Mouse (Mus musculus): ENCODE measurements around the gene C3.

The C3 gene

GRCm38 (mm10) chr17:57228014-57228413 is at the start of gene C3:
Gene C3 (minus strand): TSS chr17:57228136.
- no peak for DNase-seq (ENCODE audit: low spot score)

- peak; percentile 54 for DNase-seq (ENCODE audit: low spot score)
Observed at GRCm38 (mm10) chr17:57276634-57277121, 48.7 kb upstream of the C3 start.

- DNase-seq (ENCODE audit: low spot score): no peak
Observed at GRCm38 (mm10) chr17:57275997-57276351, 48.0 kb upstream of the C3 start.

GRCm38 (mm10) chr17:57275111-57275996 is 47.4 kb upstream of the C3 start:
- peak; percentile 76 for DNase-seq (ENCODE audit: low spot score)

GRCm38 (mm10) chr17:57274686-57275085 is 46.8 kb upstream of the C3 start:
- DNase-seq (ENCODE audit: low spot score): no peak

- no peak for DNase-seq (ENCODE audit: low spot score)
Observed at GRCm38 (mm10) chr17:57273846-57274245, 45.9 kb upstream of the C3 start.

- no peak for DNase-seq (ENCODE audit: low spot score)
Observed at GRCm38 (mm10) chr17:57271301-57271700, 43.4 kb upstream of the C3 start.

GRCm38 (mm10) chr17:57267556-57268126 is 39.7 kb upstream of the C3 start:
- no peak for DNase-seq (ENCODE audit: low spot score)

GRCm38 (mm10) chr17:57264972-57265945 is 37.3 kb upstream of the C3 start:
- DNase-seq (ENCODE audit: low spot score): peak; percentile 72

GRCm38 (mm10) chr17:57264164-57264563 is 36.2 kb upstream of the C3 start:
- no peak for DNase-seq (ENCODE audit: low spot score)

- DNase-seq (ENCODE audit: low spot score): no peak
Observed at GRCm38 (mm10) chr17:57262901-57263550, 35.1 kb upstream of the C3 start.

GRCm38 (mm10) chr17:57261796-57262195 is 33.9 kb upstream of the C3 start:
- DNase-seq (ENCODE audit: low spot score): no peak

- DNase-seq (ENCODE audit: low spot score): no peak
Observed at GRCm38 (mm10) chr17:57261286-57261685, 33.4 kb upstream of the C3 start.

GRCm38 (mm10) chr17:57260351-57260750 is 32.4 kb upstream of the C3 start:
- DNase-seq (ENCODE audit: low spot score): no peak

- no peak for DNase-seq (ENCODE audit: low spot score)
Observed at GRCm38 (mm10) chr17:57259742-57260141, 31.8 kb upstream of the C3 start.

GRCm38 (mm10) chr17:57258191-57258590 is 30.3 kb upstream of the C3 start:
- DNase-seq (ENCODE audit: low spot score): no peak

GRCm38 (mm10) chr17:57256921-57257485 is 29.1 kb upstream of the C3 start:
- no peak for DNase-seq (ENCODE audit: low spot score)

GRCm38 (mm10) chr17:57255354-57255753 is 27.4 kb upstream of the C3 start:
- no peak for DNase-seq (ENCODE audit: low spot score)

GRCm38 (mm10) chr17:57253306-57253705 is 25.4 kb upstream of the C3 start:
- DNase-seq (ENCODE audit: low spot score): no peak

GRCm38 (mm10) chr17:57251431-57251830 is 23.5 kb upstream of the C3 start:
- DNase-seq (ENCODE audit: low spot score): no peak

GRCm38 (mm10) chr17:57250461-57251160 is 22.7 kb upstream of the C3 start:
- no peak for DNase-seq (ENCODE audit: low spot score)

Data from testis, postnatal 14 days (tissue).